Mouse (Mus musculus): Measurements from ENCODE around the gene Ooep. TPM values are rescaled to one million over a fixed set of nuclear protein-coding genes. Genes with fewer than 3 reads are reported as not detected.
"Not testable (repeated sequence)": the region's sequence is repeated elsewhere in the genome, so short reads cannot be mapped to it uniquely, and the experiment has no call there.

Ooep gene
- polyA plus RNA-seq, 1 experiment from 2014 or later, result 4.0 TPM

- H3K36me3 ChIP-seq (ENCODE audit: control insufficient read depth, insufficient read depth); H3K27ac ChIP-seq (ENCODE audit: low read length); H3K27me3 ChIP-seq (replicated peaks; ENCODE audit: control insufficient read depth, insufficient read depth, low read length); H3K4me1 ChIP-seq (replicated peaks; ENCODE audit: control insufficient read depth, insufficient read depth, low read length); H3K9me3 ChIP-seq (ENCODE audit: control insufficient read depth, low read length); H3K9ac ChIP-seq (replicated peaks; ENCODE audit: low read depth, low read length); H3K4me2 ChIP-seq (ENCODE audit: low read length); ATAC-seq; H3K4me3 ChIP-seq (replicated peaks; ENCODE audit: low read length): not testable (repeated sequence)
- 87% methylated on average over 9 of the region's 9 CpGs for WGBS
Observed at GRCm38 (mm10) chr9:78343055-78343454, 35.5 kb downstream of the Ooep start.

GRCm38 (mm10) chr9:78342494-78342893, 36.0 kb downstream of the Ooep start:
- not testable (repeated sequence) for H3K4me3 ChIP-seq (replicated peaks; ENCODE audit: low read length); H3K9ac ChIP-seq (replicated peaks; ENCODE audit: low read depth, low read length); H3K9me3 ChIP-seq (ENCODE audit: control insufficient read depth, low read length); H3K4me1 ChIP-seq (replicated peaks; ENCODE audit: control insufficient read depth, insufficient read depth, low read length); ATAC-seq; H3K36me3 ChIP-seq (ENCODE audit: control insufficient read depth, insufficient read depth); H3K27ac ChIP-seq (ENCODE audit: low read length); H3K4me2 ChIP-seq (ENCODE audit: low read length); H3K27me3 ChIP-seq (replicated peaks; ENCODE audit: control insufficient read depth, insufficient read depth, low read length)
- 92% methylated on average over 4 of the region's 4 CpGs for WGBS

GRCm38 (mm10) chr9:78340324-78340723, 38.2 kb downstream of the Ooep start:
- H3K27me3 ChIP-seq (replicated peaks; ENCODE audit: control insufficient read depth, insufficient read depth, low read length); H3K27ac ChIP-seq (ENCODE audit: low read length); H3K9ac ChIP-seq (replicated peaks; ENCODE audit: low read depth, low read length); H3K9me3 ChIP-seq (ENCODE audit: control insufficient read depth, low read length); H3K4me3 ChIP-seq (replicated peaks; ENCODE audit: low read length); H3K36me3 ChIP-seq (ENCODE audit: control insufficient read depth, insufficient read depth); H3K4me2 ChIP-seq (ENCODE audit: low read length); H3K4me1 ChIP-seq (replicated peaks; ENCODE audit: control insufficient read depth, insufficient read depth, low read length): not testable (repeated sequence)
- ATAC-seq, result peak; percentile 47
- WGBS, result 9% methylated on average over 8 of the region's 8 CpGs

- not testable (repeated sequence) for H3K4me1 ChIP-seq (replicated peaks; ENCODE audit: control insufficient read depth, insufficient read depth, low read length); H3K9me3 ChIP-seq (ENCODE audit: control insufficient read depth, low read length); H3K27me3 ChIP-seq (replicated peaks; ENCODE audit: control insufficient read depth, insufficient read depth, low read length); H3K9ac ChIP-seq (replicated peaks; ENCODE audit: low read depth, low read length); H3K27ac ChIP-seq (ENCODE audit: low read length); H3K36me3 ChIP-seq (ENCODE audit: control insufficient read depth, insufficient read depth); H3K4me2 ChIP-seq (ENCODE audit: low read length); H3K4me3 ChIP-seq (replicated peaks; ENCODE audit: low read length); ATAC-seq
Observed at GRCm38 (mm10) chr9:78337050-78337449, 41.5 kb downstream of the Ooep start.

- not testable (repeated sequence) for H3K4me3 ChIP-seq (replicated peaks; ENCODE audit: low read length); H3K9ac ChIP-seq (replicated peaks; ENCODE audit: low read depth, low read length); H3K9me3 ChIP-seq (ENCODE audit: control insufficient read depth, low read length); H3K27ac ChIP-seq (ENCODE audit: low read length); H3K27me3 ChIP-seq (replicated peaks; ENCODE audit: control insufficient read depth, insufficient read depth, low read length); H3K4me2 ChIP-seq (ENCODE audit: low read length); ATAC-seq; H3K4me1 ChIP-seq (replicated peaks; ENCODE audit: control insufficient read depth, insufficient read depth, low read length); H3K36me3 ChIP-seq (ENCODE audit: control insufficient read depth, insufficient read depth)
- no CpG with 5 or more reads among the region's 1 CpGs for WGBS
Observed at GRCm38 (mm10) chr9:78327289-78327688, 51.2 kb downstream of the Ooep start, which contains the start of gene Omt2b. Omt2b (plus strand) TSS chr9:78327589.

Other genes with a start within 250 kb of the Ooep start
- 11.9 and 14.9 TPM in 2 replicates for gene Gsta4, start 196.0 kb downstream of the Ooep start, polyA plus RNA-seq (2015; fragmentation: Nextera tagmentation; extraction: Ambion mirVana)
- not detected in 2 replicates for gene Gsta1, start 148.1 kb downstream of the Ooep start, polyA plus RNA-seq (2015; fragmentation: Nextera tagmentation; extraction: Ambion mirVana)
- gene Gm3776, start 121.6 kb downstream of the Ooep start, polyA plus RNA-seq (2015; fragmentation: Nextera tagmentation; extraction: Ambion mirVana), result not detected in 2 replicates
- gene Gm10639, start 88.8 kb downstream of the Ooep start, polyA plus RNA-seq (2015; fragmentation: Nextera tagmentation; extraction: Ambion mirVana), result not detected in 2 replicates
- not detected in 2 replicates for gene Omt2a, start 63.9 kb downstream of the Ooep start, polyA plus RNA-seq (2015; fragmentation: Nextera tagmentation; extraction: Ambion mirVana)
- not detected in 2 replicates for gene Omt2b, start 51.1 kb downstream of the Ooep start, polyA plus RNA-seq (2015; fragmentation: Nextera tagmentation; extraction: Ambion mirVana)
- not detected in 2 replicates for gene Gsta2, start 22.9 kb downstream of the Ooep start, polyA plus RNA-seq (2015; fragmentation: Nextera tagmentation; extraction: Ambion mirVana)
- gene Dppa5a, start 10.5 kb downstream of the Ooep start, polyA plus RNA-seq (2015; fragmentation: Nextera tagmentation; extraction: Ambion mirVana), result 1.9 and 3.8 TPM in 2 replicates
- gene Ddx43, start 17.1 kb upstream of the Ooep start, polyA plus RNA-seq (2015; fragmentation: Nextera tagmentation; extraction: Ambion mirVana), result 0.25 and 0.30 TPM in 2 replicates
- 0.54 and 0.84 TPM in 2 replicates for gene Cgas, start 64.5 kb upstream of the Ooep start, polyA plus RNA-seq (2015; fragmentation: Nextera tagmentation; extraction: Ambion mirVana)
- gene Mto1, start 69.5 kb upstream of the Ooep start, polyA plus RNA-seq (2015; fragmentation: Nextera tagmentation; extraction: Ambion mirVana), result 30.7 and 31.1 TPM in 2 replicates
- gene Gm17324, start 70.1 kb upstream of the Ooep start, polyA plus RNA-seq (2015; fragmentation: Nextera tagmentation; extraction: Ambion mirVana), result 1.0 and 1.3 TPM in 2 replicates
- gene Eef1a1, start 110.4 kb upstream of the Ooep start, polyA plus RNA-seq (2015; fragmentation: Nextera tagmentation; extraction: Ambion mirVana), result 3,742 and 4,125 TPM in 2 replicates
- 16.6 and 18.2 TPM in 2 replicates for gene Slc17a5, start 209.3 kb upstream of the Ooep start, polyA plus RNA-seq (2015; fragmentation: Nextera tagmentation; extraction: Ambion mirVana)
- gene Cd109, start 236.8 kb upstream of the Ooep start, polyA plus RNA-seq (2015; fragmentation: Nextera tagmentation; extraction: Ambion mirVana), result 1.1 and 1.5 TPM in 2 replicates